Mouse (Mus musculus) adipose tissue, adult 10 weeks (tissue): ENCODE data around the gene Rln3. TPM values are rescaled to one million over a fixed set of nuclear protein-coding genes. Genes with fewer than 3 reads are reported as not detected.

Experiments used
- polyA plus RNA-seq: library from polyadenylated mRNA; stranded (reverse); fragments of 350-450 nt; fragmentation: Illumina TruSeq; extraction: RNeasy Lipid Tissue Mini Kit (QIAGEN cat#74804); gene quantifications from one replicate; pipeline ENCODE4 v1.2.3, GENCODE M21; 2014; ENCODE audit warnings: low read depth, low replicate concordance

Gene Rln3
- not detected for polyA plus RNA-seq

GRCm38 (mm10) chr8:84044900-84045299 is at the start of gene Rln3:
TSS of gene Rln3 (minus strand) at chr8:84045000.

GRCm38 (mm10) chr8:84066291-84066930 is 21.6 kb upstream of the Rln3 start, which contains the start of gene Rfx1:
TSS of gene Rfx1 (plus strand) at chr8:84066834.

GRCm38 (mm10) chr8:84065037-84065436 is 20.2 kb upstream of the Rln3 start, which contains the start of gene Gm10643:
TSS of gene Gm10643 (minus strand) at chr8:84065137.

GRCm38 (mm10) chr8:84042066-84042947 is 2.5 kb downstream of the Rln3 start, which contains the start of gene Il27ra:
TSS of gene Il27ra (minus strand) at chr8:84042589.

GRCm38 (mm10) chr8:84021096-84021495 is 23.7 kb downstream of the Rln3 start, which contains the start of gene Palm3:
TSS of gene Palm3 (plus strand) at chr8:84021471.

GRCm38 (mm10) chr8:84011705-84012498 is 32.9 kb downstream of the Rln3 start, which contains the start of gene 2210011C24Rik:
TSS of gene 2210011C24Rik (minus strand) at chr8:84012171.

GRCm38 (mm10) chr8:84001281-84002000 is 43.4 kb downstream of the Rln3 start, which contains the start of gene 1700067K01Rik:
TSS of gene 1700067K01Rik (plus strand) at chr8:84001502.

GRCm38 (mm10) chr8:83997511-83998141 is 47.2 kb downstream of the Rln3 start, which contains the start of gene Samd1:
TSS of gene Samd1 (plus strand) at chr8:83997672.

Other genes starting within 250 kb of the Rln3 start
- gene Adgrl1, start 144.9 kb downstream of the Rln3 start, polyA plus RNA-seq, result 25.2 TPM
- 2.4 TPM for gene Gm10644, start 89.8 kb downstream of the Rln3 start, polyA plus RNA-seq
- gene Asf1b, start 89.5 kb downstream of the Rln3 start, polyA plus RNA-seq, result 2.9 TPM
- gene Prkaca, start 72.0 kb downstream of the Rln3 start, polyA plus RNA-seq, result 84.4 TPM
- 24.6 TPM for gene Samd1, start 47.3 kb downstream of the Rln3 start, polyA plus RNA-seq
- 1.3 TPM for gene 1700067K01Rik, start 43.5 kb downstream of the Rln3 start, polyA plus RNA-seq
- gene 2210011C24Rik, start 32.8 kb downstream of the Rln3 start, polyA plus RNA-seq, result 0.62 TPM
- gene Palm3, start 23.5 kb downstream of the Rln3 start, polyA plus RNA-seq, result 1.3 TPM
- 1.6 TPM for gene Il27ra, start 2.4 kb downstream of the Rln3 start, polyA plus RNA-seq
- 2.3 TPM for gene Gm10643, start 20.1 kb upstream of the Rln3 start, polyA plus RNA-seq
- gene Rfx1, start 21.8 kb upstream of the Rln3 start, polyA plus RNA-seq, result 11.2 TPM
- 14.2 TPM for gene Dcaf15, start 59.8 kb upstream of the Rln3 start, polyA plus RNA-seq
- 0.40 TPM for gene Podnl1, start 81.0 kb upstream of the Rln3 start, polyA plus RNA-seq
- 21.9 TPM for gene Cc2d1a, start 102.9 kb upstream of the Rln3 start, polyA plus RNA-seq
- 2.8 TPM for gene 4930432K21Rik, start 103.0 kb upstream of the Rln3 start, polyA plus RNA-seq
- gene Nanos3, start 140.2 kb upstream of the Rln3 start, polyA plus RNA-seq, result not detected
- gene Zswim4, start 192.1 kb upstream of the Rln3 start, polyA plus RNA-seq, result 5.1 TPM
- 193 TPM for gene D8Ertd738e, start 204.7 kb upstream of the Rln3 start, polyA plus RNA-seq
- 18.5 TPM for gene Mri1, start 212.3 kb upstream of the Rln3 start, polyA plus RNA-seq
- 15.2 TPM for gene Ccdc130, start 225.4 kb upstream of the Rln3 start, polyA plus RNA-seq